Mouse (Mus musculus): Measurements from ENCODE around the gene Klhdc9. TPM values are rescaled to one million over a fixed set of nuclear protein-coding genes. Genes with fewer than 3 reads are reported as not detected.

Klhdc9 gene
- polyA plus RNA-seq, 3 experiments from 2014 or later: 0.54 to 1.4 TPM; not detected in 1

Other genes with a start within 250 kb of the Klhdc9 start
- 1 to 10 TPM; 3.2 to 7.6 (median 6.6) TPM for gene Cfap126, start 246.9 kb downstream of the Klhdc9 start, polyA plus RNA-seq (2017; shearing (Covaris generic))
- gene Sdhc, start 210.2 kb downstream of the Klhdc9 start, polyA plus RNA-seq (2017; shearing (Covaris generic)): 100 to 1,000 TPM; 115 to 153 (median 125) TPM
- not detected for gene Mpz, start 210.1 kb downstream of the Klhdc9 start, polyA plus RNA-seq (2017; shearing (Covaris generic))
- not detected for gene Pcp4l1, start 164.5 kb downstream of the Klhdc9 start, polyA plus RNA-seq (2017; shearing (Covaris generic))
- under 1 TPM; 0.39 to 0.75 (median 0.75) TPM for gene Nr1i3, start 146.8 kb downstream of the Klhdc9 start, polyA plus RNA-seq (2017; shearing (Covaris generic))
- 10 to 100 TPM; 24.1 to 34.6 (median 28.7) TPM for gene Tomm40l, start 138.3 kb downstream of the Klhdc9 start, polyA plus RNA-seq (2017; shearing (Covaris generic))
- gene Apoa2, start 135.7 kb downstream of the Klhdc9 start, polyA plus RNA-seq (2017; shearing (Covaris generic)): not detected
- gene Fcer1g, start 126.4 kb downstream of the Klhdc9 start, polyA plus RNA-seq (2017; shearing (Covaris generic)): 10 to 100 TPM in 1 of 3 experiments, not detected in 2; 10.7 TPM
- under 1 TPM in 1 of 3 experiments, not detected in 2; 0.09 TPM for gene Adamts4, start 110.4 kb downstream of the Klhdc9 start, polyA plus RNA-seq (2017; shearing (Covaris generic))
- gene Ndufs2, start 109.4 kb downstream of the Klhdc9 start, polyA plus RNA-seq (2017; shearing (Covaris generic)): 100 to 1,000 TPM; 106 to 120 (median 119) TPM
- gene B4galt3, start 90.5 kb downstream of the Klhdc9 start, polyA plus RNA-seq (2017; shearing (Covaris generic)): 10 to 100 TPM; 35.3 to 68.9 (median 60.8) TPM
- 10 to 100 TPM; 38.2 to 90.1 (median 78.6) TPM for gene Ppox, start 79.6 kb downstream of the Klhdc9 start, polyA plus RNA-seq (2017; shearing (Covaris generic))
- 10 to 100 TPM; 11.0 to 25.3 (median 15.4) TPM for gene Usp21, start 72.8 kb downstream of the Klhdc9 start, polyA plus RNA-seq (2017; shearing (Covaris generic))
- gene Ufc1, start 65.8 kb downstream of the Klhdc9 start, polyA plus RNA-seq (2017; shearing (Covaris generic)): 100 to 1,000 TPM in 1 of 3 experiments, 10 to 100 TPM in 2; 74.6 to 118 (median 92.5) TPM
- 10 to 100 TPM; 35.5 to 41.7 (median 39.7) TPM for gene Dedd, start 31.7 kb downstream of the Klhdc9 start, polyA plus RNA-seq (2017; shearing (Covaris generic))
- gene Nit1, start 15.2 kb downstream of the Klhdc9 start, polyA plus RNA-seq (2017; shearing (Covaris generic)): 10 to 100 TPM; 24.6 to 32.9 (median 30.1) TPM
- gene Pfdn2, start 15.1 kb downstream of the Klhdc9 start, polyA plus RNA-seq (2017; shearing (Covaris generic)): 10 to 100 TPM; 48.9 to 70.1 (median 58.1) TPM
- gene Nectin4, start 9.3 kb upstream of the Klhdc9 start, polyA plus RNA-seq (2017; shearing (Covaris generic)): under 1 TPM in 2 of 3 experiments, not detected in 1; 0.09 to 0.25 TPM
- 10 to 100 TPM; 73.5 to 84.6 (median 78.0) TPM for gene Arhgap30, start 28.2 kb upstream of the Klhdc9 start, polyA plus RNA-seq (2017; shearing (Covaris generic))
- gene Usf1, start 50.5 kb upstream of the Klhdc9 start, polyA plus RNA-seq (2017; shearing (Covaris generic)): 10 to 100 TPM; 46.9 to 62.6 (median 57.2) TPM
- gene Tstd1, start 58.1 kb upstream of the Klhdc9 start, polyA plus RNA-seq (2017; shearing (Covaris generic)): 10 to 100 TPM in 2 of 3 experiments, 1 to 10 TPM in 1; 9.8 to 17.9 (median 12.6) TPM
- gene F11r, start 76.7 kb upstream of the Klhdc9 start, polyA plus RNA-seq (2017; shearing (Covaris generic)): 1 to 10 TPM in 1 of 3 experiments, under 1 TPM in 2; 0.32 to 1.0 (median 0.55) TPM
- gene Alyref2, start 142.7 kb upstream of the Klhdc9 start, polyA plus RNA-seq (2017; shearing (Covaris generic)): 10 to 100 TPM in 2 of 3 experiments, 1 to 10 TPM in 1; 8.9 to 13.0 (median 10.3) TPM
- gene Itln1, start 174.5 kb upstream of the Klhdc9 start, polyA plus RNA-seq (2017; shearing (Covaris generic)): not detected
- 1 to 10 TPM in 1 of 3 experiments, under 1 TPM in 1, not detected in 1; 0.20 to 1.6 TPM for gene Cd244a, start 198.4 kb upstream of the Klhdc9 start, polyA plus RNA-seq (2017; shearing (Covaris generic))
- gene Ly9, start 246.6 kb upstream of the Klhdc9 start, polyA plus RNA-seq (2017; shearing (Covaris generic)): 10 to 100 TPM; 58.2 to 92.2 (median 79.1) TPM